Mouse (Mus musculus): ENCODE measurements at regions not wholly inside any gene's neighbourhood (a gene's known extent, or its start where the extent isn't known, plus 50 kb on each side); places are given as distances from the start of the nearest gene placed in this dataset.

- Histone ChIP-seq H3K9me3 (ENCODE audit: control insufficient read depth, low read length) (no peaks in the 10 kb centered on the region), H3K27me3 (ENCODE audit: control insufficient read depth) (no peaks in the 10 kb centered on the region), H3K4me1 (ENCODE audit: control insufficient read depth) (peaks cover 53% of the 10 kb centered on the region), H3K36me3 (ENCODE audit: control insufficient read depth) (no peaks in the 10 kb centered on the region), H3K4me3 (replicated peaks) (peak overlapping the region; percentile 58)
- TF ChIP-seq TAL1 (IDR thresholded peaks at IDR 0.05; ENCODE audit: low read length): no peak
- TF ChIP-seq GATA1 (IDR thresholded peaks at IDR 0.05; ENCODE audit: low read length): peak; percentile 34; the same call in 1 of the 2 replicates
Measured at GRCm38 (mm10) chr5:64600392-64600791, 202.8 kb upstream of the Klf3 start.

GRCm38 (mm10) chr5:64600811-64601210 is 202.4 kb upstream of the Klf3 start:
- H3K9me3 ChIP-seq (ENCODE audit: control insufficient read depth, low read length): no peaks in the 10 kb centered on the region
- H3K27me3 ChIP-seq (ENCODE audit: control insufficient read depth): no peaks in the 10 kb centered on the region
- H3K4me1 ChIP-seq (ENCODE audit: control insufficient read depth): peaks cover 52% of the 10 kb centered on the region
- no peak overlapping the region for H3K4me3 ChIP-seq (replicated peaks)
- TF ChIP-seq GATA1 (IDR thresholded peaks at IDR 0.05; ENCODE audit: low read length) (no peak), TAL1 (IDR thresholded peaks at IDR 0.05; ENCODE audit: low read length) (no peak)
- no peaks in the 10 kb centered on the region for H3K36me3 ChIP-seq (ENCODE audit: control insufficient read depth)

DNA sequence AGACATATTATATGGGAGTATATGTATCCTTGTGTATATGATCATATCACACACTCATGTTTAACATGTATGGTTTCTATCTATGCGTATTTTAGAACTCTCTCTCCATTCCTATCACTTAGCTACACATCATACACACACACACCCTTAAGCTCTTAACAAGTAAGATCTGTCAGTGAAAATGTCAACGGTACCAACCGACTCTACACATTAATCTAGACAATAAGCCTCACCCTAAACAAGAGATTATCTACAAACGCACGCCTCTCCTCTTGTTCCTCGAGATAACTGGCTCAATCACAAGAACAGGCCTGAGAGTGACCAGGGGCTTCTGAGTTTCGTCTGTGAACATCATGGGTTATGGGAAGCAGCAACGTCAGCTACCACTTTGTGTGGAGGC is 201.9 kb upstream of the Klf3 start:
- Histone ChIP-seq H3K4me3 (replicated peaks) (no peak overlapping the region), H3K27me3 (ENCODE audit: control insufficient read depth) (no peaks in the 10 kb centered on the region), H3K4me1 (ENCODE audit: control insufficient read depth) (peaks cover 51% of the 10 kb centered on the region), H3K36me3 (ENCODE audit: control insufficient read depth) (no peaks in the 10 kb centered on the region), H3K9me3 (ENCODE audit: control insufficient read depth, low read length) (no peaks in the 10 kb centered on the region)
- TF ChIP-seq TAL1 (IDR thresholded peaks at IDR 0.05; ENCODE audit: low read length): no peak
- TF ChIP-seq GATA1 (IDR thresholded peaks at IDR 0.05; ENCODE audit: low read length): no peak

DNA sequence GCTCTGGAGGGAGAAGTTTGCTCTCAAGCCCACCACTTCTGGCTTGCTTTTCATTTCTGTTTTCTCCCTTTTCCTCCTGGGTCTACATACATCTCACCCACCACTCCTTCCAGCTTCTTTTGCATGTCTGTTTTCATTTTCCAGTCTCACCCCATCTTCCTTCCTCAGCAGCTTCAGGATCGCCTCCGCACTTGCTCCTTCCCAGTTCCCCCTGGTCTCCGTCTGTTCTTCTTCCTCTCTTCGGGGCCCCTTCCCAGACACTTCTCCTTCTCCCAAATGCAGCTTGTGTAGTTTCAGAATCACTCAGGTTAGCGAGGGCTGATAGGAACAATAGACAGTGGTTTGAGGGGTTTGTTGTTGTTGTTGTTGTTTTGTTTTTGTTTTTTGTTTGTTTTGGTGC is 201.4 kb upstream of the Klf3 start:
- Histone ChIP-seq H3K27me3 (ENCODE audit: control insufficient read depth) (no peaks in the 10 kb centered on the region), H3K4me1 (ENCODE audit: control insufficient read depth) (peaks cover 51% of the 10 kb centered on the region), H3K9me3 (ENCODE audit: control insufficient read depth, low read length) (no peaks in the 10 kb centered on the region), H3K4me3 (replicated peaks) (no peak overlapping the region), H3K36me3 (ENCODE audit: control insufficient read depth) (no peaks in the 10 kb centered on the region)
- TF ChIP-seq GATA1 (IDR thresholded peaks at IDR 0.05; ENCODE audit: low read length) (no peak), TAL1 (IDR thresholded peaks at IDR 0.05; ENCODE audit: low read length) (no peak)

- H3K4me1 ChIP-seq (ENCODE audit: control insufficient read depth): peaks cover 50% of the 10 kb centered on the region
- H3K9me3 ChIP-seq (ENCODE audit: control insufficient read depth, low read length): no peaks in the 10 kb centered on the region
- no peaks in the 10 kb centered on the region for H3K27me3 ChIP-seq (ENCODE audit: control insufficient read depth)
- no peak overlapping the region for H3K4me3 ChIP-seq (replicated peaks)
- TF ChIP-seq TAL1 (IDR thresholded peaks at IDR 0.05; ENCODE audit: low read length): no peak
- TF ChIP-seq GATA1 (IDR thresholded peaks at IDR 0.05; ENCODE audit: low read length): no peak
- H3K36me3 ChIP-seq (ENCODE audit: control insufficient read depth): no peaks in the 10 kb centered on the region
Measured at GRCm38 (mm10) chr5:64602356-64602936, 200.7 kb upstream of the Klf3 start.

- Histone ChIP-seq H3K4me1 (ENCODE audit: control insufficient read depth) (peaks cover 47% of the 10 kb centered on the region), H3K36me3 (ENCODE audit: control insufficient read depth) (no peaks in the 10 kb centered on the region), H3K9me3 (ENCODE audit: control insufficient read depth, low read length) (no peaks in the 10 kb centered on the region), H3K4me3 (replicated peaks) (no peak overlapping the region), H3K27me3 (ENCODE audit: control insufficient read depth) (no peaks in the 10 kb centered on the region)
- TF ChIP-seq GATA1 (IDR thresholded peaks at IDR 0.05; ENCODE audit: low read length): no peak
- TF ChIP-seq TAL1 (IDR thresholded peaks at IDR 0.05; ENCODE audit: low read length): no peak
Measured at GRCm38 (mm10) chr5:64602996-64603755, 200.0 kb upstream of the Klf3 start.

DNA sequence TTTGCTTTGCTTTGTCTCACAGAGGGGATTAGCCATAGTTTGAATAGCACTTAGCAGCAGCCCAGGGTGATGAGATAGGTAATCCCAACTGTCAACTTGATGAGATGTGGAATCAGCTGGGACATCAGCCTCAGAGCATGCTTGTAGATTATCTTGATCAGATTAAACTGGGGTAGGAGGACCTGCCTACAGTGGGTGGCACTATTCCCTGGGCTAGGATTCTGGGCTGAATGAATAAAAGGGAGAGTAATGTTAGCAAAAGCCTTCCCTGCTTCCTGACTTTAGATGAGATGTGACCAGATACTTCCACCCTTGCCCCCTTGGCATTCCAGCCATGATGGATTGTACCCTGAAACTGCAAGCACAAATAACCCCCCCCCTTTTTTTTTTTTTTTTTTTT is 198.0 kb upstream of the Klf3 start:
- no peak for TF ChIP-seq GATA1 (IDR thresholded peaks at IDR 0.05; ENCODE audit: low read length)
- no peak for TF ChIP-seq TAL1 (IDR thresholded peaks at IDR 0.05; ENCODE audit: low read length)
- H3K27me3 ChIP-seq (ENCODE audit: control insufficient read depth): no peaks in the 10 kb centered on the region
- no peaks in the 10 kb centered on the region for H3K9me3 ChIP-seq (ENCODE audit: control insufficient read depth, low read length)
- no peaks in the 10 kb centered on the region for H3K36me3 ChIP-seq (ENCODE audit: control insufficient read depth)
- peaks cover 47% of the 10 kb centered on the region for H3K4me1 ChIP-seq (ENCODE audit: control insufficient read depth)
- H3K4me3 ChIP-seq (replicated peaks): no peak overlapping the region

GRCm38 (mm10) chr5:64605991-64606390 is 197.2 kb upstream of the Klf3 start:
- peaks cover 47% of the 10 kb centered on the region for H3K4me1 ChIP-seq (ENCODE audit: control insufficient read depth)
- no peaks in the 10 kb centered on the region for H3K36me3 ChIP-seq (ENCODE audit: control insufficient read depth)

DNA sequence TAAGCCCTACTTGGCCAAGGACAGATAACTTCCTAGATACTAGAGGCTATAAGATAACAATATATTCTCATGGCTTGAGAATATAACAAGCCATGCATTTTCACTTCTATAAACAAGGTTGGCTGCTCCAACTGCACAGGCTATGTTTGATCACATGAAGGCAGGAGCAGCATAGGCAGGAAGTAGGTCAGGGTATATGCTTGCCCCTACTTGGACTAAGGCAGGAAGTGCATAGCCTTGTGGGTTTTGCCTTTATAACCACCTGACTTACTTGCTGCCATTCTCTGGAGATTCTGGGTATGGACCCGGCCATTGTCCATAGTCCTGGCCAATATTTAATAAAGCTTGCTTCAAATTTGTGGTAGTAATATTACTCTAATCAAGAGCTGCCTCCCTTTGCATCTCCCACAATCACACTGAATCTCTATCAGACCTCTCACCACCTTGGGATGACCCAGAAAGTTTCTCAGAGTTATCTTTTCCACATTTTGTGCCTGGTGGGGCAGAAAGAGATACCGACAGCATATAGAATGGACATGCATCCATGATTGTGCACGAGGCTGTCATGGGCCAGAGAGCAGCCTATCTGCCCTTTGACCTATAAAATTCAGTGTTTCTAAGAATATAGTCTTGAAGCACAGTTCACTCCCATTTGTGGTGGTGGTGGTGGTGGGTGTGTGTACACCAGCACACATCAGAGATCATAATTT is 193.7 kb upstream of the Klf3 start:
- Histone ChIP-seq H3K4me3 (replicated peaks) (no peak overlapping the region), H3K9me3 (ENCODE audit: control insufficient read depth, low read length) (no peaks in the 10 kb centered on the region), H3K36me3 (ENCODE audit: control insufficient read depth) (no peaks in the 10 kb centered on the region), H3K4me1 (ENCODE audit: control insufficient read depth) (peaks cover 32% of the 10 kb centered on the region), H3K27me3 (ENCODE audit: control insufficient read depth) (no peaks in the 10 kb centered on the region)
- TF ChIP-seq GATA1 (IDR thresholded peaks at IDR 0.05; ENCODE audit: low read length) (no peak), TAL1 (IDR thresholded peaks at IDR 0.05; ENCODE audit: low read length) (no peak)

More at GRCm38 (mm10) chr5:64605991-64606390, 197.2 kb upstream of the Klf3 start:
- no peaks in the 10 kb centered on the region for H3K9me3 ChIP-seq (ENCODE audit: control insufficient read depth, low read length)
- no peak overlapping the region for H3K4me3 ChIP-seq (replicated peaks)
- TF ChIP-seq GATA1 (IDR thresholded peaks at IDR 0.05; ENCODE audit: low read length) (no peak), TAL1 (IDR thresholded peaks at IDR 0.05; ENCODE audit: low read length) (no peak)
- no peaks in the 10 kb centered on the region for H3K27me3 ChIP-seq (ENCODE audit: control insufficient read depth)

Data from erythroblast, embryonic 14.5 days (primary cell).